Mouse (Mus musculus): ENCODE results near the gene Cct8.
A peak's percentile ranks its signal among the peaks of the same experiment; 100 is the strongest.
"Not testable (repeated sequence)": the region's sequence is repeated elsewhere in the genome, so short reads cannot be mapped to it uniquely, and the experiment has no call there.

Gene Cct8

DNA sequence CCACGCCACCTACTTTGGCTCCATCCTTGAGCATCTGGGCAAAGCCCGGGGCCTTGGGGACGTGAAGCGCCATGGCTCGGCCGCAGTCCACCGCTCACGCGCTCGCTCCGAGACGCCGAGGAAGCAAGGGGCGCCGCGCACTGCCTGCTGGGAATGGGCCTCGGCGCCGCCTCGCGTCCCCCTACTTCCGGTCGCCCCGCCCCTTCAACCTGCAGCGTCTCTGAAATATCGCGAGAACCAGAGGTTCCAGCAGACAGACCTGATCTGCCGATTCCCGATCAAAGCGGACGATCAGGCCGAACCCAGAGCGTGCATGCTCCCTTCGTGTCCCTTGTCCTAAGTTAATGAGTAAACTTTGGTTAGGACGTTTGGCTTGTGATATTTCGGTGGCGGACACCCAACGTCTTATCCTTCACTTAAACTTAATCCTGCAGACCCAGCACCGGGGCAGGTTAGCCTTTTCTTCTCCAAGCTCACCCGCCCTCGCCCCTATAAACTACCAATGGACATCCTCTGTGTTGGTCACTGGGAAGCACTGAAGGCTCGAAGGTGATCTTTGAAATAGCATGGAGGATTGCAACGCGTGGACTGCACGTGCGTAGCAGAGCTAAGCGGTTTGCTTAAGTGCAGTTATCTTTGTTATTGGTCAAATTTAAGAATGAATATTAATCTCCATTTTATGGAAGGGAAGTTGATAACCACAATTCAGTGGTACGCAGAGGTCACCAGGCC is at the start of gene Cct8:
Gene Cct8, minus strand, starts transcription at position 158 of the 732 bp plus-strand sequence.
- DNase-seq (ENCODE audit: low spot score in 2 of 2), result peak; percentile 87 to 94

GRCm38 (mm10) chr16:87528755-87529154 is 33.1 kb upstream of the Cct8 start:
- no peak for DNase-seq (ENCODE audit: low spot score in 2 of 2)

- DNase-seq (ENCODE audit: low spot score in 2 of 2), result no peak
These were observed 32.0 kb upstream of the Cct8 start for GRCm38 (mm10) chr16:87527553-87528249.

- DNase-seq (ENCODE audit: low spot score in 2 of 2), result no peak
These were observed 28.6 kb upstream of the Cct8 start for GRCm38 (mm10) chr16:87524228-87524627.

GRCm38 (mm10) chr16:87512331-87512730 is 16.7 kb upstream of the Cct8 start:
- no peak for DNase-seq (ENCODE audit: low spot score in 2 of 2)

- DNase-seq (ENCODE audit: low spot score in 2 of 2), result no peak
These were observed 16.0 kb upstream of the Cct8 start for GRCm38 (mm10) chr16:87511706-87512105.

DNA sequence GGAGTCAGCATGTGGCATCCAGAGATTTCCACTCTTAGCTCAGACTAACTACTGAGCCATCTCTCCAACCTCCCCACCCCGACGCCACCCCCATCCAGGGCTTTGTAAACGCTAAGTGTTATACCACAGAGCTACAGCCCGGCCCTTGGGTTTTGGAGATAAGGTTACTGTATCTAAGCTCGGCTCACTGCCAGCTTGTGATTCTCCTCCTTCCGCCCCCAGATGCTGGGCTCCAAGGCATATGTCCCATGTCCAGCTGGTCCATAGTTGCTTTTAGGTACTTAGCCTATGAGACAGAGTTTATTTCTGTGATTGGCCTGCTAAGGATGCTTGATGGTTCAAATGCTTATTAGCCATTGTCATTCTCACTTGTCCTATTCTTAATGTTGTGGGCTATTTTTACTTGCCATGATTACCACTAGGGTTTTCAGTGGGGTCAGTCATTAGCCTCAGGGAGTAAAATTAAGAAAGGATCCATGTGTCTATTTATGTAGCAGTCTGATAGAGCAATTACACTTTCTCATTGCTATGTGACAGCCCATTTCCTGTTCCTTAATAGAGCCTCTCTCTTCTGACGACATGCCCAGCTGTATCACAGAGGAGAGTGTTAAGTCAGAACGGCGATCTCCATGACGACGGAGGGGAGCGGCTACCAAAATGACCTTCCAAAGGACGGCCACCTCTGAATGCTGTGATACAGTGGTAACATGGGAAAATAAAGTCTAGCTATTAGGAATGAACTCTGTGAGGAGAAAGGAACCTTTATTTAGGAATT is 5.8 kb upstream of the Cct8 start:
- DNase-seq (ENCODE audit: low spot score in 2 of 2), result no peak

GRCm38 (mm10) chr16:87499556-87499955 is 3.9 kb upstream of the Cct8 start:
- no peak for DNase-seq (ENCODE audit: low spot score in 2 of 2)

- DNase-seq (ENCODE audit: low spot score in 2 of 2), result no peak
These were observed 1.5 kb upstream of the Cct8 start for GRCm38 (mm10) chr16:87497171-87497570.

GRCm38 (mm10) chr16:87496728-87497127 is 1.1 kb upstream of the Cct8 start:
- DNase-seq (ENCODE audit: low spot score in 2 of 2), result no peak

- peak; percentile 11 to 21 for DNase-seq (ENCODE audit: low spot score in 2 of 2)
These were observed 568 bp downstream of the Cct8 start for GRCm38 (mm10) chr16:87494955-87495655.

GRCm38 (mm10) chr16:87492191-87492792 is 3.4 kb downstream of the Cct8 start:
- DNase-seq (ENCODE audit: low spot score in 2 of 2), result not testable (repeated sequence)

- DNase-seq (ENCODE audit: low spot score in 2 of 2), result no peak
These were observed 7.1 kb downstream of the Cct8 start for GRCm38 (mm10) chr16:87488605-87489004.

GRCm38 (mm10) chr16:87486739-87487138 is 8.9 kb downstream of the Cct8 start:
- no peak for DNase-seq (ENCODE audit: low spot score in 2 of 2)

GRCm38 (mm10) chr16:87484367-87484766 is 11.3 kb downstream of the Cct8 start:
- no peak for DNase-seq (ENCODE audit: low spot score in 2 of 2)

GRCm38 (mm10) chr16:87470579-87470978 is 25.1 kb downstream of the Cct8 start:
- DNase-seq (ENCODE audit: low spot score in 2 of 2), result no peak

GRCm38 (mm10) chr16:87458752-87459151 is 36.9 kb downstream of the Cct8 start:
- DNase-seq (ENCODE audit: low spot score in 2 of 2), result no peak

DNA sequence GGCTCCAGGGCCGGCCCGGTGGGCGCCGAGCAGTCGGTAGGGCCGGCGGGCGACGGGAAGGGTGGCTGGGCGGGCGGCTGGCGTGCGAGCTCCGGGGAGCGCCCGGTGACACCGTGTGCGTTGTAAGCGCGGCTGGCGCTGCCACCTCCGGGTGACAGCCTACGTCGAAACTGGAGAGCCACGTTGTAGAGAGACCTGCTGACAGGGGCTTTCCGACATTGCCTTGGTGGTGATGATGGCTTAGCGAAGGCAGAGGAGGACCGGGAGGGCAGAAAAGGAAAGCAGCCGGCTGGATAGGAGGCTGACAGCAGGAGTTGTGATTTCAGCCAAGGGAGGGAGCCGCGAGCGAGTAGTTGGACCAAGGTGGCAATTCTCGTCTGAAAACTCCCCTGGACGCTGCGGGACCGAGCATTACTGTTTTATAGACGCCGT is 40.5 kb downstream of the Cct8 start:
- peak; percentile 19 for DNase-seq (ENCODE audit: low spot score in 2 of 2)

DNA sequence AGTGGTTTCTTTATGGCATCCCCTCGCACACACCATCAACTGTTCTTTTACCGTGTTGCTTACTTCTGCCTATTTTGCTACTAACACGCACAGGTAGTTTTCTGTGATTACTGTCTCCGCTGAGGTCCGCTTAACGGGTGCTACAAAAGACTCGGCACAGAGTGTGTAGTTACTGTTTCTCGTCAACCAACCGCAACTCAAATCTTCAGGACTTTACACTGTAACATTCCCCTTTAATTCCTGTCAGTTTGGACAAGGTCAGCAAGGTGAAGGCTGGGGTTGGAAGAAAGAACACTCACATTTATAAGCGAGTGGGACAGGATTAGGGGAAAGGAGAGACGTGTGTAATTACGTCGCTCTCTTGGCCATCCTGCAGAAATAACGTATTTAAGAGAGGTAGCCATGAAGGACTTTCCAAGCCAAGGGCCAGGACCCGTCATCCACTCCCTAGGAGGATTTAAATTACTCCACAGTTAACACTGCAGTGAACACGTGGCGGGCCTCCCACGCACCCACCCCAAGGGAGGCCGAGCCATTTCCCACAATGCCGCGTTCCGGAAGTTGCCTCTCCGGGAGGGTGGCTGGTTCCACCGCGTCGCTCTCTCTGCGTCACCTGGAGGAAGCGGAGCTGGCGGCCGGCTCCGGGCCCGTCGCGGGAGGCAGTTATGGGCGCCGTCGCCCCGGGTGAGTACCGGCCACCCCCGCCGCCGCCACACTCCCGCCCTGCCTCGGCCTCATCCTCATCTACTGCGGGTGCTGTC is 41.1 kb downstream of the Cct8 start, which contains the start of gene Usp16:
Gene Usp16, plus strand, starts transcription at position 285 of the 761 bp plus-strand sequence.
- DNase-seq (ENCODE audit: low spot score in 2 of 2), result peak; percentile 83 to 93

DNA sequence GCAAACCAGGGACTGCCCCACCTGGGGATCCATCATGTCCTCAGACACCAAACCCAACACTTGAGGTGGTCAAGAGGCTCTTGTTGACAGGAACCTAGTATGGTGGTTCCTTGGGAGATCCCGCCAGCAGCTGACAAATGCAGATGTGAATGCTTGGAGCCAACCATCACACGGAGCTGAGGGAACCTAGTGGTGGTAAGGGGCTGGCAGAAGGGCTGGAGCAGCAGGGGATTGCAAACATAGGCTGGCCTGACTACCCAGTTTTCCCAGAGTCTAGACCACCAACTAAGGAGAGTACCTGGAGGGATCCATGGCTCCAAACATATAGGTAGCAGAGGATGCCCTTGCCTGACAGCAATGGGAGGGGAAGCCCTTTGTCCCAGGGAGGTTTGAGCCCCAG is 42.4 kb downstream of the Cct8 start:
- no peak for DNase-seq (ENCODE audit: low spot score in 2 of 2)

DNA sequence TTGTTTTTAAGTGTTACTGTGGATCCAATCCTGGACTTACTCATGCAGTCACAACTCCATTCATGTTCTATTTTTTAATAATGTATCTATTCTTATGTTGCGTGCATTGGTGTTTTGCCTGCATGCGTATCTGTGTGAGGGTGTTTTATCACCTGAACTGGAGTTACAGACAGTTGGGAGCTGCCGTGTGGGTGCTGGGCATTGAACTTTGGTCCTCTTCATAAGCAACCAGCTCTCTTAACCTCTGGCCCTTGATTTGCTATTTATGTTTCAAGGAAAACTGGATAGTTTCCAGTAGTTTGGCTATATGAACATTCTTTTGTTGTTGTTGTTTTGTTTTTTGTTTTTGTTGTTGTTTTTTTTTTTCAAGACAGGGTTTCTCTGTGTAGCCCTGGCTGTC is 50.1 kb downstream of the Cct8 start:
- no peak for DNase-seq (ENCODE audit: low spot score in 2 of 2)
